Mouse (Mus musculus) G1E (cell line): ENCODE results near the gene Higd1c.

Experiments
- CTCF ChIP-seq: IDR thresholded peaks from 2 replicates; pipeline ENCODE4 v1.5.1; 2012; ENCODE audit warnings: low read depth, low read length, inconsistent platforms, mixed read lengths
- GATA1 ChIP-seq: IDR thresholded peaks from 2 replicates; pipeline ENCODE4 v1.6.1; 2012; ENCODE audit warnings: borderline replicate concordance, low read length, inconsistent platforms, mixed read lengths
- GATA2 ChIP-seq: IDR thresholded peaks from 2 replicates; pipeline ENCODE4 v1.6.1; 2012; ENCODE audit warnings: low read depth, low read length, inconsistent platforms, borderline replicate concordance
- POLR2AphosphoS5 ChIP-seq: IDR thresholded peaks from 2 replicates; pipeline ENCODE4 v1.6.1; 2012; ENCODE audit warnings: low read depth, low read length, inconsistent platforms; ENCODE audit not compliant: insufficient replicate concordance
- TAL1 ChIP-seq: conservative IDR thresholded peaks from 2 replicates; pipeline ENCODE4 v1.6.1; 2012; ENCODE audit warnings: low read depth, low read length, inconsistent platforms, mixed read lengths

- TF ChIP-seq CTCF (no peak), POLR2AphosphoS5 (no peak), TAL1 (no peak), GATA1 (no peak), GATA2 (no peak)
These were observed 64.1 kb downstream of the Higd1c start for GRCm38 (mm10) chr15:100428296-100428905.
